8 mouse cellular contexts compared by ENCODE assay signal in the genomic region with DNA sequence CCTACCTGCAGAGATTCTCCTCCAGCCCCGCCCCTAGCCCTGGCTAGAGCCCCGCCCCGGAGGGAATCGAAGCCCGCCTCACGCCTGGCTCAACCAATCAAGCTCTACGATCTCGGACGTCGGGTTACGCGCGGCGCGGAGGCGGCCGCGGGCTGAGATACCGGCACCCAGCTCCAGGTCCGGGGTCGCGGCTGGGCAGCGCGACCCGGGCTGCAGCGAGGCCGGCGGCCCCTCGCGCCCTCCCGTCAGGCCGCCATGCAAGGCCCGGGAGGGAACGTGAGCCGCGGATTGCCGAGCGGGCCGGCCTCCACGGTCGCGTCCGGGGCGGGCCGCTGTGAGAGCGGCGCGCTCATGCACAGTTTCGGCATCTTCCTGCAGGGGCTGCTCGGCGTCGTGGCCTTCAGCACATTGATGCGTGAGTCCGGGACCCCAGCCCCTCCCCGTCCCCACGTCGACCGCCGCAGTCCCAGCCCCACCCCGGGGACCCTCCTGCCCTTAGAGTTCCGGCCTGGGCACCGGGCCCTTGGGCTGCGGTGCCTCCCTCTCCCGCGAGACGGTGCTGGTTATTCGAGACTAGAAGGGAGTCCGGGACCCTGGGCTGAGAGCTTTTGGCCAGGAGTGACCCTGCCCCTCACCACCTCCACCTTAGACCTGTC. TPM values are rescaled to one million over a fixed set of nuclear protein-coding genes. Genes with fewer than 3 reads are reported as not detected.
DNase-seq lines count a peak whose midpoint lies in the region; ATAC-seq lines count a peak whose summit lies in the region.

TSS of gene Tmem110 (plus strand) at position 115 of the 656 bp plus-strand sequence.

- WGBS in heart, embryonic 13.5 days: 1% methylated on average over 67 of the region's 68 CpGs
- WGBS in liver, embryonic 13.5 days (ENCODE audit: insufficient replicate concordance): under 1% methylated on average over 52 of the region's 68 CpGs
- under 1% methylated on average over 68 of the region's 68 CpGs for WGBS in stomach, embryonic 16.5 days

- peak within 1 kb of the TSS; percentile 93 for H3K9ac ChIP-seq in heart, embryonic 13.5 days
- peak within 1 kb of the TSS; percentile 87 for H3K9ac ChIP-seq in liver, embryonic 13.5 days
- peak within 1 kb of the TSS; percentile 81 for H3K9ac ChIP-seq in stomach, embryonic 16.5 days (ENCODE audit: low read length)

- peak; percentile 96 for ATAC-seq in erythroid progenitor cell, adult 5-6 weeks (replicated peaks; ENCODE audit: low FRiP score, poor library complexity, severe bottlenecking)
- peak; percentile 75 for ATAC-seq in heart, embryonic 13.5 days (ENCODE audit: extremely low read depth, insufficient number of reproducible peaks, low FRiP score, low TSS enrichment)
- peak; percentile 87 for ATAC-seq in liver, embryonic 13.5 days (ENCODE audit: low read depth)
- ATAC-seq in stomach, embryonic 16.5 days (ENCODE audit: insufficient read depth, low FRiP score): peak; percentile 95

- H3K4me2 ChIP-seq in heart, embryonic 13.5 days: peak within 1 kb of the TSS; percentile 88
- H3K4me2 ChIP-seq in liver, embryonic 13.5 days: peak within 1 kb of the TSS; percentile 93
- peak within 1 kb of the TSS; percentile 89 for H3K4me2 ChIP-seq in stomach, embryonic 16.5 days (ENCODE audit: low read depth, low read length)

- no peaks in the 10 kb centered on the region for H3K36me3 ChIP-seq in heart, embryonic 13.5 days
- no peaks in the 10 kb centered on the region for H3K36me3 ChIP-seq in liver, embryonic 13.5 days
- no peaks in the 10 kb centered on the region for H3K36me3 ChIP-seq in stomach, embryonic 16.5 days (ENCODE audit: control insufficient read depth, insufficient read depth, low read length)

- peak within 1 kb of the TSS; percentile 43 for H3K27ac ChIP-seq in heart, embryonic 13.5 days (replicated peaks)
- peak within 1 kb of the TSS; percentile 63 for H3K27ac ChIP-seq in liver, embryonic 13.5 days
- peak within 1 kb of the TSS; percentile 14; the same call in 1 of the 2 replicates for H3K27ac ChIP-seq in stomach, embryonic 16.5 days (ENCODE audit: low read length)

- peaks cover 51% of the 10 kb centered on the region for H3K4me1 ChIP-seq in heart, embryonic 13.5 days
- H3K4me1 ChIP-seq in liver, embryonic 13.5 days (replicated peaks): peaks cover 53% of the 10 kb centered on the region
- H3K4me1 ChIP-seq in stomach, embryonic 16.5 days (ENCODE audit: control insufficient read depth, insufficient read depth, low read length): peaks cover 37% of the 10 kb centered on the region

- H3K9me3 ChIP-seq in heart, embryonic 13.5 days: no peaks in the 10 kb centered on the region
- no peaks in the 10 kb centered on the region for H3K9me3 ChIP-seq in liver, embryonic 13.5 days (replicated peaks)
- H3K9me3 ChIP-seq in stomach, embryonic 16.5 days (replicated peaks; ENCODE audit: control insufficient read depth, low read length): no peaks in the 10 kb centered on the region

- no peaks in the 10 kb centered on the region for H3K27me3 ChIP-seq in heart, embryonic 13.5 days (replicated peaks)
- H3K27me3 ChIP-seq in liver, embryonic 13.5 days: no peaks in the 10 kb centered on the region
- H3K27me3 ChIP-seq in stomach, embryonic 16.5 days (ENCODE audit: control insufficient read depth, insufficient read depth, low read length): no peaks in the 10 kb centered on the region

- peak within 1 kb of the TSS; percentile 81 for H3K4me3 ChIP-seq in heart, embryonic 13.5 days
- peak within 1 kb of the TSS; percentile 90 for H3K4me3 ChIP-seq in liver, embryonic 13.5 days (replicated peaks)
- peak within 1 kb of the TSS; percentile 65 for H3K4me3 ChIP-seq in stomach, embryonic 16.5 days (replicated peaks; ENCODE audit: low read length)

- DNase-seq in CD4-positive helper T cell, adult 2 months (ENCODE audit: low read depth, low spot score): peak; percentile 87
- peak; percentile 61 for DNase-seq in brain, embryonic 18.5 days (ENCODE audit: low read depth, low spot score)
- DNase-seq in kidney, postnatal 14 days: peak; percentile 93
- DNase-seq in liver, embryonic 13.5 days: peak; percentile 78
- peak; percentile 86 for DNase-seq in neural tube, embryonic 10.5 days (ENCODE audit: extremely low spot score, low spot score)

RNA-seq across cellular contexts. Expression of gene Tmem110, which starts in this region (rescaled TPM):
- total RNA-seq in erythroid progenitor cell, adult 5-6 weeks (2015; ENCODE audit: low replicate concordance): 4.3 and 5.4 TPM in 2 replicates
- 1.7 and 1.8 TPM in 2 replicates for total RNA-seq in erythroid progenitor cell, adult 5-6 weeks (2017; ENCODE audit: low replicate concordance)
- 14.7 and 15.0 TPM in 2 replicates for polyA plus RNA-seq in heart, embryonic 13.5 days (2015; fragmentation: Nextera tagmentation; extraction: Ambion mirVana)
- 11.6 and 11.8 TPM in 2 replicates for polyA plus RNA-seq in liver, embryonic 13.5 days (2015; fragmentation: Nextera tagmentation; extraction: Ambion mirVana)
- 22.6 and 26.4 TPM in 2 replicates for polyA plus RNA-seq in stomach, embryonic 16.5 days (2015; fragmentation: Nextera tagmentation; extraction: Ambion mirVana)

Comparison
In these comparisons a context has a peak if more than half of its experiments do, and no peak if none do; other contexts are left out.
1. Peak in every context shown above with its lines: DNase-seq, ATAC-seq, H3K4me3 ChIP-seq and H3K27ac ChIP-seq.